Mouse (Mus musculus) large intestine, adult 2 months (tissue): ENCODE data around the gene Olfr1176. TPM values are rescaled to one million over a fixed set of nuclear protein-coding genes. Genes with fewer than 3 reads are reported as not detected.

Source experiments
- DNase-seq: peaks from one replicate; pipeline ENCODE4 v3.0.0-alpha.2; 2012; ENCODE audit warnings: low read depth, low spot score
- WGBS: fragments of 180-500 bp; shearing (Covaris S2); methylation state at CpG from one replicate; pipeline ENCODE4 v1.1.7; 2018; 5-methylcytosine and 5-hydroxymethylcytosine counted together
- polyA plus RNA-seq: library from polyadenylated mRNA; depleted of rRNA; stranded (reverse); fragments of >200 nt; gene quantifications from 2 replicates; pipeline ENCODE4 v1.2.3, GENCODE M21; 2012; rRNA removed

Olfr1176 gene
- not detected in 2 replicates for polyA plus RNA-seq

DNA sequence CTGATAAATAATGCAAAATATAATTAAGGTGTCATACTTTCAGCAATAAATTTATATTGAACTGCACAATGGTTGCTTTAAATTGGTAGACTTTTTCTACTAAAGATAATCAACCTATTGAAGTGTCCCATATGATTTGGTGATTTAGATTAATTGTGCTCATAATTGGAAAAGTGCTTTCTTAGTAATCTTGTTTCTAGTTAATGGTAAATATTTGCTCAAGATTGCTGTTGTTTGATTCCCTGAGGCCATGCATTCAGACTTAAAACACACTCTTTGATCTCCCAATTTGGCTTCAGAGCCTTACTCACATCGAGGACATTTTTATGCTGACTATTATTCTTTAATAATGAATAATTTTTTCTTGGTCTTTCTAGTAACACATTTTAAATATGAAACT lies at the start of gene Olfr1176:
Olfr1176 (plus strand) TSS at position 301 of the 400 bp plus-strand sequence.
- WGBS: 64% methylated on average over 1 of the region's 1 CpGs
- no peak for DNase-seq

DNA sequence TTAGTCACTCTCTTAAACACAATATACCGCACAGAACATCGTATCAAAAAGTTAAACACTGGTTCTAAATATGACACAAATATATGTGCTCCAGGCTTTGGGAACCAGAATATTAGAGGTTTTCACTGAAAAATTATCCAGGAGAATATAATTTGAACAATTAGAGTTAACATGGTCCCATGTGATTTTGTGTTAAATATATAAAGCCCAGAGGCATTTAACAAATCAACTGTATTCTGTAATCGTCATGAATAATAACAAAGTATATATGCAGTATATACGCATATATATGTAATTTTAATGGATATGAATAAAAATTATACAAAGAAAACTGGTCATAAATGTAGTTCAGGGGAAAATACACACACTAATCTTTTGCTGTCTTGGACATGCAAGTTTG lies 21.5 kb upstream of the Olfr1176 start, which contains the start of gene Olfr1174-ps:
Olfr1174-ps (minus strand) TSS at position 101 of the 400 bp plus-strand sequence.
- WGBS: 88% methylated on average over 4 of the region's 4 CpGs

DNA sequence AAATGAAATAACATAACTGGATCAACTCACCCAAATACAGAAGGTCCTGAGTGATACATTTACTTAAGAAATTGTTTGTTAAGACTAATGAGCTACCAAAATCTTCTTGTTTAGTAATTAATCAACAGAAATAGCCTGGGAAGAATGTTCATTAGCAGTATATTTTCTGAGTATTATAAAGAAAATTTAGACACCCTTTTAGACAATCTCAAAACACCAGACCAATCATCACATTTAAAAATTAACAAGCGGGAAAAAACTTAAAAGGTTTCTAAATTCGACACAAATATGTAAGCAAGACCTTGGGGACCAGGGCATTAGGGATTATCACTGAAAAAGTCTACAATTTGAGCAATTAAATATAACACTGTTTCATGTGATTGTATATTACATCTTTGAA lies 9.4 kb upstream of the Olfr1176 start, which contains the start of gene Olfr1175-ps:
Olfr1175-ps (minus strand) TSS at position 101 of the 400 bp plus-strand sequence.
- DNase-seq: no peak
- 77% methylated on average over 2 of the region's 2 CpGs for WGBS

More for the DNA sequence above, 21.5 kb upstream of the Olfr1176 start, which contains the start of gene Olfr1174-ps:
- no peak for DNase-seq

DNA sequence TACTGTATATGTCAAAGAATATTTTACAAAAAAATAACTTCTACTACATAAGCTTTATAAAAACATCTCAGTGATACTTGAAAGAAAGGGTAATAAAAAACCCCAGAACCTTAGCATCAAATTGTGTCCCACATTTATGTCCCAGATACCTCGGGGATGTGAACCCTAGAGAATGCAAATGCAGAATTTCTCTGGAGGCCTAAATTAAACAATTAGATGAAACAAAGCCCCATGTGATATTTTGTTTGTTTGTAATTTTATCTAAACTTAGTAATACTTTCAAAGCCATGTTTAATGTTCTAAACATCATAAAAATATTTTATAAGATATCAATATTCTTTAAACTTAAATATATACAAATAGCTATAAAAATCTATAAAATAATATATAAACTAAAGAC lies 9.9 kb downstream of the Olfr1176 start, which contains the start of gene Olfr1177-ps:
Olfr1177-ps (minus strand) TSS at position 101 of the 400 bp plus-strand sequence.
- 68% methylated on average over 1 of the region's 1 CpGs for WGBS

DNA sequence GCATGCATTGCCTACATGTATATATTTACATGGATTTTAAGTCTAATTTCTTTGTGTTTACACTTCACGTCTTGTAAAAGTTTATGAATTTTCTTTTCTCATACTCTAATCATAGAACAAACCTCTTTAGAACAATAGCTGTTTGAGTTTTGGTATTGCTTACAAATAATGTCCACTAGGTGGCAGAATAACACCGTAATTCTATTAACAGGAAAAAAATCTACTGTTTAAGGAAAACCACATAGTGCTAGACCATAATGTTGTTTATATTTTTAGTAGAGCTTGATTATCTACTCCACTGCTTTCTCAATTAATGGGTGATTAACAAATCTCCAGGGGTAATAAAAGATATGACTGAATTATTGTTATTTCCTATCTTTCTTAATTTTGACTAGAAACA lies 19.8 kb downstream of the Olfr1176 start:
- WGBS: under 1% methylated on average over 2 of the region's 2 CpGs
- peak; percentile 2 for DNase-seq

More for the DNA sequence above, 9.9 kb downstream of the Olfr1176 start, which contains the start of gene Olfr1177-ps:
- DNase-seq: no peak

DNA sequence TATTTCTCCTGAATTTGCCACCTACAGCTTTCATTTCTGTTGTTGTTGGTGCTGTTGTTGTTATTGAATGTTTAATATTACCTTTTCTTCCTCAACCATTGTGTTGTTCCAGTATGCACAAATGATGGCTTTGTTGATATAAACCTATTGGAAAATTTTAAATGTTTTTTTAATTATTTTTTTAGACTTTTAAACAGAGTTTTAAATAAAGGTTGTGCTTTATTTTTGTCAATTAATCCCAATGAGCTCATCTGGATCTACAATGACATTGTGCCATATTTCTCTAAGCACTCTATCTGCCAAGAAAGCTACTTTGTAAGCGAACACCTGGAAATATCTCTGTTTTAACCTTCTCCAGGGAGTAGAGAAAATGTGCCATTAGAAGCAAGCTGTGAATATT lies 50.2 kb downstream of the Olfr1176 start, which contains the start of gene Olfr1178:
Olfr1178 (plus strand) TSS at position 301 of the 400 bp plus-strand sequence.
- WGBS: 80% methylated on average over 1 of the region's 1 CpGs
- no peak for DNase-seq

Other genes with a start within 250 kb of the Olfr1176 start
- gene Olfr1164, start 242.8 kb upstream of the Olfr1176 start, polyA plus RNA-seq: not detected in 2 replicates
- gene Olfr1166, start 208.4 kb upstream of the Olfr1176 start, polyA plus RNA-seq: not detected in 2 replicates
- gene Olfr1167, start 181.5 kb upstream of the Olfr1176 start, polyA plus RNA-seq: not detected in 2 replicates
- not detected in 2 replicates for gene Olfr1168, start 154.8 kb upstream of the Olfr1176 start, polyA plus RNA-seq
- not detected in 2 replicates for gene Olfr1170, start 108.4 kb upstream of the Olfr1176 start, polyA plus RNA-seq
- gene Olfr1173, start 56.8 kb upstream of the Olfr1176 start, polyA plus RNA-seq: not detected in 2 replicates
- gene Olfr1174-ps, start 21.6 kb upstream of the Olfr1176 start, polyA plus RNA-seq: not detected in 2 replicates
- gene Olfr1175-ps, start 9.5 kb upstream of the Olfr1176 start, polyA plus RNA-seq: not detected in 2 replicates
- gene Olfr1177-ps, start 9.8 kb downstream of the Olfr1176 start, polyA plus RNA-seq: not detected in 2 replicates
- not detected in 2 replicates for gene Olfr1178, start 50.3 kb downstream of the Olfr1176 start, polyA plus RNA-seq
- gene Olfr1179, start 69.7 kb downstream of the Olfr1176 start, polyA plus RNA-seq: not detected in 2 replicates
- not detected in 2 replicates for gene Olfr1180, start 82.4 kb downstream of the Olfr1176 start, polyA plus RNA-seq
- gene Olfr1181, start 89.5 kb downstream of the Olfr1176 start, polyA plus RNA-seq: not detected in 2 replicates
- not detected in 2 replicates for gene Gm13757, start 112.4 kb downstream of the Olfr1176 start, polyA plus RNA-seq
- not detected in 2 replicates for gene Olfr1183, start 118.1 kb downstream of the Olfr1176 start, polyA plus RNA-seq
- not detected in 2 replicates for gene Olfr1184, start 146.9 kb downstream of the Olfr1176 start, polyA plus RNA-seq
- gene Olfr1185-ps1, start 156.6 kb downstream of the Olfr1176 start, polyA plus RNA-seq: not detected in 2 replicates
- gene Olfr1186, start 181.8 kb downstream of the Olfr1176 start, polyA plus RNA-seq: not detected in 2 replicates
- not detected in 2 replicates for gene Olfr1188, start 220.2 kb downstream of the Olfr1176 start, polyA plus RNA-seq
- gene Olfr1189, start 249.7 kb downstream of the Olfr1176 start, polyA plus RNA-seq: not detected in 2 replicates